Mouse (Mus musculus): ENCODE measurements around the gene Tspan18.

DNA sequence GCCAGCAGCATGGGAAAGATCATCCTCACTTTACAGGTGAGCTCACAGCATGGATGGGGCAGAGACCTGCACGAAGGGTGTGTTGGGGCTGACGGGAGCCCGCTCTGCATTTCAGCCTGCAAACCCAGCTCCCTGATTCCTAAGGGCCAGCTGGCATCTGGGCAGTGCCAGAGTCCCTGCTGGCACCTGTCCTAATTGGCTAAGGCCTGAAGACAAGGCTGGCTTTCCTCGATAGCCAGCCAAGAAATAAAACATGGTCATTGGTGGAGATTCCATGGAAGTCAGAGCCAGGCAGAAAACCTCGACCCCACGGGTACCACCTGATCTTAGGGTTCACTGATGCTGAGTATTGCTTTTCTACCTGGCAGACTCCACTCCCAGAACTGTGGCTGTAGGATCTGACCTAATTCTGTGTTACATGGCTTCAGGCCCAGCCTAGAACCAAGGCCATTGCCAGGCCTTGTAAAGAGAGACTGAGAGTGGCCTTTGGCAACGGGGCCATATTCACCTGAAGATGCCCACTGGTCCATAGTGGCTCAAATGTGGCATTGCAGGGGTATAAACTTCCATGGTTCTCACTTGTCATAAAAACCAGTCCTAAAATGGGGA is 181.3 kb downstream of the Tspan18 start:
- TF ChIP-seq CTCF (IDR thresholded peaks at IDR 0.05; ENCODE audit: extremely low read depth, insufficient read depth, insufficient read length, insufficient replicate concordance) (no peak), POLR2A (IDR thresholded peaks at IDR 0.05; ENCODE audit: low read depth, low read length) (no peak)
